Mouse (Mus musculus) heart, adult 2 months (tissue): ENCODE data around the gene Stxbp6. TPM values are rescaled to one million over a fixed set of nuclear protein-coding genes. Genes with fewer than 3 reads are reported as not detected.
A peak's percentile ranks its signal among the peaks of the same experiment; 100 is the strongest.

Source experiments
- DNase-seq, 2 experiments: peaks; one replicate each; pipeline ENCODE4 v3.0.0; 2021
- H3K27ac ChIP-seq: fragments of 200-600 bp; 2 replicates; pipeline ENCODE4 v1.8.1; 2022
- H3K27me3 ChIP-seq: fragments of 200-500 bp; 2 replicates; pipeline ENCODE4 v1.6.1; 2012; ENCODE audit warnings: mild to moderate bottlenecking, low read length, inconsistent platforms, mixed read lengths; ENCODE audit not compliant: control insufficient read depth, insufficient read depth
- H3K36me3 ChIP-seq: fragments of 200-500 bp; 2 replicates; pipeline ENCODE4 v1.6.1; 2012; ENCODE audit warnings: low read length, inconsistent platforms; ENCODE audit not compliant: control insufficient read depth, insufficient read depth
- H3K4me1 ChIP-seq: fragments of 200-500 bp; 2 replicates; pipeline ENCODE4 v1.6.1; 2011; ENCODE audit warnings: low read length; ENCODE audit not compliant: control insufficient read depth, insufficient read depth
- H3K4me3 ChIP-seq: fragments of 200-600 bp; 2 replicates; pipeline ENCODE4 v1.8.1; 2022
- H3K79me2 ChIP-seq: fragments of 200-500 bp; replicated peaks from 2 replicates; pipeline ENCODE4 v1.6.1; 2012; ENCODE audit warnings: mild to moderate bottlenecking, inconsistent platforms, low read length, moderate library complexity, mixed read lengths; ENCODE audit not compliant: control insufficient read depth, insufficient read depth
- H3K9ac ChIP-seq: fragments of 200-500 bp; 2 replicates; pipeline ENCODE4 v1.6.1; 2012; ENCODE audit warnings: low read depth, mild to moderate bottlenecking, control low read depth, inconsistent platforms, low read length, mixed read lengths
- CTCF ChIP-seq: fragments of 200-600 bp; IDR thresholded peaks from 2 replicates; pipeline ENCODE4 v1.8.1; 2022; ENCODE audit warnings: antibody characterized with exemption, mild to moderate bottlenecking, moderate library complexity
- EP300 ChIP-seq: fragments of 200-500 bp; IDR thresholded peaks from 2 replicates; pipeline ENCODE4 v1.6.1; 2011; ENCODE audit warnings: low read depth, low read length, control low read depth; ENCODE audit not compliant: insufficient read depth
- POLR2A ChIP-seq: fragments of 200-500 bp; IDR thresholded peaks from 2 replicates; pipeline ENCODE4 v1.6.1; 2011; ENCODE audit warnings: mild to moderate bottlenecking, low read depth, low read length, control low read depth; ENCODE audit not compliant: insufficient read depth
- WGBS: fragments of 180-500 bp; shearing (Covaris S2); methylation state at CpG from one replicate; pipeline ENCODE4 v1.1.7; 2018; 5-methylcytosine and 5-hydroxymethylcytosine counted together
- intact Hi-C: fragments of 180-260 bp; cut with DNase I; formaldehyde crosslinking; loops from one replicate; pipeline ENCODE4 v1.15.1; 2025
- polyA plus RNA-seq: library from polyadenylated mRNA; depleted of rRNA; stranded (reverse); fragments of >200 nt; gene quantifications from 2 replicates; pipeline ENCODE4 v1.2.3, GENCODE M21; 2012
- total RNA-seq, 2 experiments: library from RNA; stranded (reverse); gene quantifications; 2 replicates each; pipeline ENCODE4 v1.2.3; 2021

Gene Stxbp6
- total and polyA plus RNA-seq, 3 experiments = 5.1 to 9.2 (median 7.9) TPM

GRCm38 (mm10) chr12:45037091-45037490 lies 37.4 kb downstream of the Stxbp6 start:
- Histone ChIP-seq H3K4me1 (peaks cover 3% of the 10 kb centered on the region), H3K27me3 (no peaks in the 10 kb centered on the region), H3K79me2 (peaks cover 4% of the 10 kb centered on the region; the same call in 1 of the 2 replicates), H3K27ac (no peak overlapping the region), H3K9ac (no peak overlapping the region), H3K36me3 (0 out of 2 replicates have a peak, but pooled peaks cover 3% of the 10 kb centered on the region), H3K4me3 (no peak overlapping the region)
- 72% methylated on average over 4 of the region's 4 CpGs for WGBS
- intact Hi-C loops = no loop called here
- DNase-seq = no peak
- TF ChIP-seq CTCF = no peak
- TF ChIP-seq EP300 = no peak
- no peak for TF ChIP-seq POLR2A

GRCm38 (mm10) chr12:45030681-45031080 lies 43.8 kb downstream of the Stxbp6 start:
- DNase-seq = no peak
- Histone ChIP-seq H3K79me2 (peaks cover 2% of the 10 kb centered on the region; the same call in 1 of the 2 replicates), H3K9ac (no peak overlapping the region), H3K36me3 (peaks cover 8% of the 10 kb centered on the region), H3K27me3 (no peaks in the 10 kb centered on the region), H3K4me1 (peaks cover 8% of the 10 kb centered on the region), H3K4me3 (no peak overlapping the region), H3K27ac (no peak overlapping the region)
- intact Hi-C loops = no loop called here
- 76% methylated on average over 3 of the region's 3 CpGs for WGBS
- TF ChIP-seq EP300 = no peak
- TF ChIP-seq CTCF = no peak
- no peak for TF ChIP-seq POLR2A

DNA sequence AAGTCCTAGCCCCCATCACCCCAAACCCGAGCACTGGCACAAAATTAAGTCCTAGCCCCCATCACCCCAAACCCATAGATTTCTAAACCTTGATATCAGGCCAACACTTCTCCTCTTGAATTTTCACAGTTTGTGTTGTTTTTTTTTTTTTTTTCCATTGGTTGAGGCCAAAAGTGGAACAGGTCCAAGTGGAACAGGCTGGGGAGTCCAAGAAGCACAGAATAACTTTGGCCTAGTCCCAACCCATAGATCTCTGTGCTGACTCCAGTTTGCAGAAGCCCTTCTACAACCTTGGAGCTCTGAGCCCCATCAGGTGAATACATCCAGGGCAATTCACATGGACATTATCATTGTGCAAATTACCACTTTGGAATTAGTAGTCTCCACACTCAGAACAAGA lies 48.2 kb downstream of the Stxbp6 start:
- peak in 1 of 2 experiments; percentile 20 for DNase-seq
- H3K4me3 ChIP-seq = no peak overlapping the region
- H3K27ac ChIP-seq = no peak overlapping the region
- no peaks in the 10 kb centered on the region for H3K27me3 ChIP-seq
- intact Hi-C loops = no loop called here
- no peaks in the 10 kb centered on the region for H3K79me2 ChIP-seq
- no peak for TF ChIP-seq CTCF
- TF ChIP-seq POLR2A = no peak
- TF ChIP-seq EP300 = no peak
- 79% methylated on average over 1 of the region's 1 CpGs for WGBS
- no peak overlapping the region for H3K9ac ChIP-seq
- peaks cover 8% of the 10 kb centered on the region for H3K4me1 ChIP-seq
- peaks cover 8% of the 10 kb centered on the region for H3K36me3 ChIP-seq

DNA sequence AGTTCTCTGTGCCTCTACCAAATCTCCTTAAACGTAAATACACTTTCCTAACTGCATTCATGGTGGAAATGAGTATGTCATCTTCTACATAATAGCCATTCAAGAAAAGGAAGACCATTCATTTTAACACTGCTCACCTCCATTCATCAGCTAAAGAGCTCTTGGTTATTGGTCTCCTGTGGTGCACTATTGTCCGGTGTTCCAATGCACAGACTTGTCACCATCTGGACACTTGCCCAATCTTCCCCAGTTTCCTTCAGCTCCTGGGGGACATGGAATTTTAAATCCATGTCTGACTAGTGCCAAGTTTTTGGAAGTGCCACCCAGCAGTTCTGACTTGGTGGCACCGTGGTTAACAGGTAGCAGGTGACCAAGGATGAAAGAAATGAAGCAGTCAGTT lies 54.5 kb downstream of the Stxbp6 start:
- Histone ChIP-seq H3K27me3 (no peaks in the 10 kb centered on the region), H3K4me1 (peaks cover 5% of the 10 kb centered on the region), H3K9ac (no peak overlapping the region), H3K4me3 (no peak overlapping the region), H3K36me3 (peaks cover 8% of the 10 kb centered on the region; the same call in 1 of the 2 replicates), H3K79me2 (no peaks in the 10 kb centered on the region), H3K27ac (no peak overlapping the region)
- no peak for TF ChIP-seq CTCF
- no peak for TF ChIP-seq POLR2A
- no peak for TF ChIP-seq EP300
- DNase-seq = no peak
- 73% methylated on average over 3 of the region's 3 CpGs for WGBS
- intact Hi-C loops = no loop called here

- H3K9ac ChIP-seq = no peak overlapping the region
These were observed 55.3 kb downstream of the Stxbp6 start for GRCm38 (mm10) chr12:45019059-45019822.

DNA sequence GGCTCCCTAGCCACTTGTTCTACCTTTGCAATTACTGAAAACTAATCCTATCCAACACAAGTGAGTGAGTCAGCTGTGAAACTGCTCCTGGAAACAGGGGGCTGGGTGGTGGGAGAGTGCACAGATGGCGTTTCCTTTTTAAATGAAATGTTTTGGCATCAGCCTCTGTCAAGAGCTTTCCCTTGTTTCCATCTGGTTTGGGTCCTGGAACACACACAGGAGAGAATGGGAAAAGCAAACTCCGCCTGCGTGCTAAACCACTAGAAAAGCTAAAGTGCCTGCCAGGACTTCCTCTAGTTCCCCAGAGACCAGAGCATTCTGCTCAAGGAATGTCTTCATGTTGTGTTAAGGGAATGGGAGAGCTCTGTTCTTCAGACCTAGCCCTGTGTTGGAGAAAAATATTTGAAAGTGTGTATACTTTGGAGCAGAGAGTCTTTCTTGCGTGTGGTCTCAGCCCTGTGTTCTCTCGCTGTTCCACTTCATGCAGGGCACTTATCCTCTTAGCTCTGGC lies 61.2 kb downstream of the Stxbp6 start:
- peak overlapping the region; percentile 22; the same call in 1 of the 2 replicates for H3K9ac ChIP-seq
- H3K27ac ChIP-seq = peak overlapping the region; percentile 52
- no peaks in the 10 kb centered on the region for H3K27me3 ChIP-seq
- no peaks in the 10 kb centered on the region for H3K79me2 ChIP-seq
- H3K4me1 ChIP-seq = peaks cover 10% of the 10 kb centered on the region
- peaks cover 19% of the 10 kb centered on the region for H3K36me3 ChIP-seq
- H3K4me3 ChIP-seq = no peak overlapping the region
- DNase-seq = peak; percentile 63 to 83
- TF ChIP-seq EP300 = peak; percentile 46; the same call in 1 of the 2 replicates
- peak; percentile 42; the same call in 1 of the 2 replicates for TF ChIP-seq POLR2A
- TF ChIP-seq CTCF = no peak
- 31% methylated on average over 5 of the region's 5 CpGs for WGBS
- intact Hi-C loops = loop anchor here (5.0 to 10.0 kb wide), 5 partner anchors 34 to 156 kb away; partner anchors contain the start of gene Stxbp6

More at GRCm38 (mm10) chr12:45019059-45019822, 55.3 kb downstream of the Stxbp6 start:
- Histone ChIP-seq H3K27me3 (no peaks in the 10 kb centered on the region), H3K36me3 (peaks cover 8% of the 10 kb centered on the region; the same call in 1 of the 2 replicates), H3K79me2 (no peaks in the 10 kb centered on the region), H3K4me1 (peaks cover 5% of the 10 kb centered on the region), H3K4me3 (no peak overlapping the region), H3K27ac (no peak overlapping the region)
- TF ChIP-seq CTCF (no peak), EP300 (no peak), POLR2A (no peak)
- intact Hi-C loops = loop anchor here (10.0 kb wide), 1 partner anchor 146 kb away; no protein-coding TSS in a partner anchor
- 69% methylated on average over 12 of the region's 12 CpGs for WGBS
- no peak for DNase-seq
